Mouse (Mus musculus) frontal cortex, postnatal 10 days (tissue): ENCODE measurements around the gene Plxnb1.
A peak's percentile ranks its signal among the peaks of the same experiment; 100 is the strongest.

ENCODE experiments used
- DNase-seq, 2 experiments: peaks; one replicate each; pipeline ENCODE4 v3.0.0; 2022; ENCODE audit warnings: low spot score in 2 of 2, mixed read lengths in 1 of 2

The Plxnb1 gene

GRCm38 (mm10) chr9:109101933-109102445, 6.8 kb downstream of the Plxnb1 start:
- DNase-seq = no peak

DNA sequence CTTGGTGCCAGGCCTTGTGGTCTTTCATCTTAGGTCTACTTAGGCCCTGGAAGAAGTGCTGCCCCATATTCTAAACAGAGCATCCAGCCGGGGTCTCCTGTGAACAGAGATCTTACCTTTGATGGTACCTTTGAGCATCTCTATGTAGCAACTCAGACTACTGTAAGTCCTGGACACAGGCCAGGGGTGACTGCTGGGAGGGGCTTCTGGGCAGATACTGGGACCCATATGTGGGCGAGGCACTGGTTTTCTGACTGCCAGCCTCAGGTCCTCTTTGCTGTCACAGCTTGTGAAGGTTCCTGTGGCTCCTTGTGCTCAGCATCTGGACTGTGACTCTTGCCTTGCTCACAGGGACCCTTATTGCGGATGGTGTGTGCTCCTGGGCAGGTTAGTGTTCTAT, 7.4 kb downstream of the Plxnb1 start:
- no peak for DNase-seq

- DNase-seq = no peak
Measured at GRCm38 (mm10) chr9:109103250-109103649, 8.1 kb downstream of the Plxnb1 start.

DNA sequence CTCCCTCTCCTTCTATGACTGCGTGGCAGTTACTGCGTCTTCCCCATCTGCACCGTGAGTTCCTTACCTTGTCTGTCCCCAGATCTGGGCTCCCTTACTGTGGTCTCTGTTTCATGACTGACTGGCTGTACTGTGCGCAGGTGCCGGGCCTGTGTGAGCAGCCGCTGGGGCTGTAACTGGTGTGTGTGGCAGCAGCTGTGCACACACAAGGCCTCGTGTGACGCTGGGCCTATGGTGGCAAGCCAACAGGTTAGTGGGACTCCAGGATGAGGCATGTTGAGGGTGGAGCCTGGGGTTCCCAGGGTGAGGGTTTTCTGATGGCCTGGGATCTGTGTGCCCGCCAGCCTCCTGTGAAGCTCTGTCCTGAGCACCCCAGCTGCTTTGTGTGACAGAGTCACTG, 8.9 kb downstream of the Plxnb1 start:
- DNase-seq = no peak

DNA sequence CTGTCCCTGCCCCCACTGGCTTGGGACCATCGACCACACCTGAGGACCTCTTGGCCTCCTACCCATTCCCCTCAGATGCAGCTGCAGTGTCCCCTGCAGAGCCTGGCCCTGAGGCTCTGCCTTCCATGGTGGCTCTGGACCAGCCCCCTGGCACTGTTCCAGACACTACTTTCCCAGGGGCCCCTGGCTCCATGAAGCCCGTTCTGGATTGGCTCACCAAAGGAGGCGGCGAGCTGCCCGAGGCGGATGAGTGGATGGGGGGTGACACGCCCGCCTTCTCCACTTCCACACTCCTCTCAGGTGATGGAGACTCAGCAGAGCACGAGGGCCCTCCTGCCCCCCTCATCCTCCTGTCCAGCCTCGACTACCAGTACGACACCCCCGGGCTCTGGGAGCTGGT, 9.8 kb downstream of the Plxnb1 start:
- peak in 1 of 2 experiments; percentile 39 for DNase-seq

DNA sequence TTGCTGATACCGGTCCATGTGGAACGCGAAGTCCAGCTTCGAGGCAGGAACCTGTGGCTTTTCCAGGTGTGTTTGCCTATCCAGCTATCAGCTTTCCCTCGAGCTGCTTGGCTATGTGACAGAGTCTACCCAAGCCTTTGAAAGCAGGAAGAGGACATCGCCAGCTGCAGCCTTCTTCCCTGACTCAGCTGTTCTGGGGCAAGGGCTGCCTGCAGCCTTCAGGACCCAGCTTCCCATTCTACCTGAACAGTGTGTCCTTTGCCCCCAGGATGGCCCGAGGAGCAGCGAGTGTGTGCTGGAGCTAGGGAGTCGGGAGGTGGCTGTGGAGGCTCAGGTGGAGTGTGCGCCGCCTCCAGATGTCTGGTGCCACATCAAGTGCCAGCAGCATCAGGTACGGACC, 10.5 kb downstream of the Plxnb1 start:
- no peak for DNase-seq

- no peak for DNase-seq
Measured at GRCm38 (mm10) chr9:109107341-109107740, 12.2 kb downstream of the Plxnb1 start.

DNA sequence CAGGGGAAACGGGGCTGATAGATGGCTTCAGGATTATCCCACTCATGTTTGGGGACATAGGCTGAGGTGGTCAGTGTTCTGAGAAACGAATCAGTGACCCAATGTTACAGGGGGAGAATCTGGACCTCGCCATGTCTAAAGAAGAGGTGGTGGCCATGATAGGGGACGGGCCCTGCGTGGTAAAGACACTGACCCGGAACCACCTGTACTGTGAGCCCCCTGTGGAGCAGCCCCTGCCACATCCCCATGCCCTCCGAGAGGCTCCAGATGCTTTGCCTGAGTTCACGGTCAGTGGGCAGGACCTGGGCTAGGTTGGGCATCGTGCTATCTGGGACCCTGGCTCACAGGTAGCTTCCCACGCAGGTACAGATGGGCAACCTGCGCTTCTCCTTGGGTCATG, 15.1 kb downstream of the Plxnb1 start:
- DNase-seq = no peak

DNA sequence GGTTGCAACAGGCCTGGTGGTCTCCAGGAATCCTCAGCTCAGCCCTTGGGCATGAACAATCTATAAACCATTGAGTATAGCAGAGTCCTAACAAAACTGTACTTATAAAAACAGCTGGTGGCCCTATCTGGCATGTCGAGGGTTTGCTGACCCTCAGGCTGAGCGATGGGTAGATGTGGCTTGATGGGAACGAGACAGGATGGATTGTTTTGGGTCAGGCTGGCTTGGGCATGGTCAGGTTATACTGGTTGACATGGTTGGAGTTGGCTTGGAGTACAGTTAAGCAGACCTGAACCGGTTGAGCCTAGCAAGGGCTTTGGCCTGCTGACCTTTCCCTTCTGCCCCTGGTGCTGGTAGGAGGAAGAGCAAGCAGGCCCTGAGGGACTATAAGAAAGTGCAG, 15.9 kb downstream of the Plxnb1 start:
- no peak for DNase-seq

GRCm38 (mm10) chr9:109111591-109111990, 16.4 kb downstream of the Plxnb1 start:
- no peak for DNase-seq

- no peak for DNase-seq
Measured at GRCm38 (mm10) chr9:109113331-109113730, 18.1 kb downstream of the Plxnb1 start.

GRCm38 (mm10) chr9:109114276-109114675, 19.1 kb downstream of the Plxnb1 start:
- DNase-seq = no peak

DNA sequence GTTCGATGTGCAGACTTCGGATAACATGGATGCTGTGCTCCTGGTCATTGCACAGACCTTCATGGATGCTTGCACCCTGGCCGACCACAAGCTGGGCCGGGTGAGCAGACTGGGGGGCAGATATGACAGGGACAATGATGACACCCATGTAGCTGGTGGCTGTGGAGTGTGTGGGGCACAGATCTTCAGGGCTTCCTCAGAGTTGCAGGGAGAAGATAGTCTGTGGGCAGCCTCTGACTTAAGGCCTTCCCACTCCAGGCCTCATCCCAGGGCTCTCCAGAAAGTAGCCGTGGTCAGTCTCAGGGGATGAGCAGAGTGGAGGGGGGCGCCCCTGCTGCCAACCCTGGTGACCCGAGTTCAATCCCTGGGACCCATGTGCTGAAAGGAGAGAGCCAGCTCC, 19.7 kb downstream of the Plxnb1 start:
- DNase-seq = no peak

DNA sequence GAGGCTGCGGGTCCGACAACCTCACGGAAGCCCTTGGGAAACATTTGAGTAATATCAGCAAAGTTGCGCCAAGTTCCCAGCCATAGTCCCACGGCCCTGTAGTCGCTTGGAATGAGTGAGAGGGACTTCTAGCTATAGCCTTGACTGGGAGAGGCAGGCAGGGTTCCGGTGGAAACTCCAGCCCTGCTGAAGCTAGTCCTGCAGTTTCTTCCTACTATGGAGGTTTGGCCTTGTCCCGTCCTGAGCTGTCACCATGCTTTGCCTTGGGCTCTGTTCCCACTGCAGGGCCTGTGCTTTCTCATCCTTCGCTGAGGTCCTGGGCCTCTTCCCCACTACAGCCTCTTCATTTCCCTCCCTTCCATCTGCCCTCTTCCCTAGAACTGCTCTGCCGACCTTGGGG, 21.0 kb downstream of the Plxnb1 start:
- no peak for DNase-seq

GRCm38 (mm10) chr9:109118106-109118505, 22.9 kb downstream of the Plxnb1 start:
- DNase-seq = peak in 1 of 2 experiments; percentile 3

GRCm38 (mm10) chr9:109119571-109119970, 24.4 kb downstream of the Plxnb1 start:
- DNase-seq = no peak

DNA sequence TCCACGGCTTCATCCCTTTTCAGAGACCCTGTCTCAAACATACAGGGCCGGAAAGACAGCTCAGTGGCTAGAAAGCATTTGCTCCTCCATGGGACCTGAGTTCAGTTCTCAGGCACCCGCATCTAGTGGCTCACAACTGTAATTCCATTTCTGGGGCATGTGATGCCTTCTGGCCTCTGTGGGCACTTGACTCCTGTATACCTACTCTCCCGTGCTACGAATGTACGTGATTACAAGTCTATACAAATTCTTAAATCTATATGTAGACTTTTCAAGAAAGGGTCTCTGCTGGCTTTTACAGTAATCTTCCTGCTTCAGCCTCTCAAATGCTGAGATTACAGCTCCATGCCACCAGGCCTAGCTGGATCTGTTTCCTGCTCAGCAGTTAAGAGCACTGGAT, 25.8 kb downstream of the Plxnb1 start:
- DNase-seq = no peak

DNA sequence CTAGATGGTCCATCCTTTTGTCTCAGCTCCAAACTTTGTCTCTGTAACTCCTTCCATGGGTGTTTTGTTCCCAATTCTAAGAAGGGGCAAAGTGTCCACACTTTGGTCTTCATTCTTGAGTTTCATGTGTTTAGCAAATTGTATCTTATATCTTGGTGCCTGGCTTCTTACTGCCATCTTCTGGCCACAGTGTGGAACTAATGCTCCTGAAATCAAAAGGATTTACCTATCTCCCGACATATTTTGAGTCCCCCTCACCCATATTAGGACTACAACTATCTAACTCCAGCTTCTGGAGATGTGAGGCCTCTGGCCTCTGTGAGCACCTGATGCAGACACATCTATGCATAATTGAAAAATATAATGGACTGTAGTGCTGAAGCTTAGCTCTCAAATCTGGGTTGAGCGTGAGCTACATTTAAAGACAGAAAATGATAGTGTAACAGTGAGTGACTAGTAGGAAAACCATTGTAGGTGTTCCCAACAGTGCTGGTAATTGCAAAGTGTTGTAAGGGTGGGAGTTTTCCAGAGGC, 27.4 kb downstream of the Plxnb1 start:
- DNase-seq = no peak

DNA sequence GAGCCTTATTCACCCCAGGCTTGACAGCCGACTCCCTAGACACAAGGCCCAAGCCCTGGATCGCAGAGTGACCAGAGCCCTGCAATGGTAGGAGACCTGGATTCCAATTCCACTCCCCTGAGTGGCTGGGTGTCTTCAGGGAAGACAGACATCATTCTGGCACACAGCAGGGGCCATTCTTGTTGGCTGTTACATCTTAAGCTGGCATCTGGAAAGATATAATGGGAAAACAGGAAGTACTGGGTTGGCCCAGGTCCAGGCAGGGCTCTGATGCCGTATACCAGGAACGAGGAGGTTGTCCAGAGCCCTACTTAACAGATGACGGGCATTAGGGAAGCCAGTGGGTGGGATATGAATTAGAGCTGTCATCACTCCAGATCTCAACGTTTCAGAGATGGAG, 28.1 kb downstream of the Plxnb1 start:
- no peak for DNase-seq

GRCm38 (mm10) chr9:109124164-109124563, 29.0 kb downstream of the Plxnb1 start:
- DNase-seq = no peak

DNA sequence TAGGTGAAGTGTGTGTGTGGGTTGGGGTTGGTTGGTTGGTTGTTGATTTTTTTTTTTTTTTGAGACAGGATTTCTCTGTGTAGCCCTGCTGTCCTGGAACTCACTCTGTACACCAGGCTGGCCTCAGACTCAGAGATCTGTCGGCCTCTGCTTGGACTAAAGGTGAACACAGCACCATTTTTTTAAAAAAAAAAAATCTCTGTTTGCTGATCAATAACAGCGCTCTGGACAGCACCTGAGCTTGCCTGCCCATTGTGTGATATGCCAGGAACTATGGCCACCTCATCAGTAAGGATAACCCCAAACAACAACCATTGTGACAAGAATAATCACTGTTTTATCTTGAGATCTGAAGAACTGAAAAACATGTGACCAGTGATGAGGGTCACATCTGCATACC, 29.9 kb downstream of the Plxnb1 start:
- no peak for DNase-seq

- no peak for DNase-seq
Measured at GRCm38 (mm10) chr9:109125481-109125880, 30.3 kb downstream of the Plxnb1 start.

DNA sequence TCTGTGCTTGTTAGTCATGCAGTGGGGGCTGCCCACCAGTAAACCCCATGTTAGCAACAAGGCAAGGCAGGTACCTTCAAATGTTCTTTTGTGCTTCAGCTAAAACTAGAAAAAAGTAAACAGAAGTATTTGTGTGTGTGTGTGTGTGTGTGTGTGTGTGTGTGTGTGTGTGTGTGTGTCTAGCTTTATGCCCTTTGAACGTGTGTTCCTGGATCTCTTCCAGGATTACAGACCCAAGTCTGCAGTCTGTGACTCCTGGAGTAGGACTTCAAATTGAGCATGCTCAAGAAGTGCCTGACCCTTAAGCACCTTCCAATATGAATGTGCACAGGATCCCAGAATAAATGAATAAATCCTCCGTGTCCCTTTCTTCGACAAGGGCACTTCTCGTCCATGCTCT, 31.9 kb downstream of the Plxnb1 start:
- DNase-seq = no peak

DNA sequence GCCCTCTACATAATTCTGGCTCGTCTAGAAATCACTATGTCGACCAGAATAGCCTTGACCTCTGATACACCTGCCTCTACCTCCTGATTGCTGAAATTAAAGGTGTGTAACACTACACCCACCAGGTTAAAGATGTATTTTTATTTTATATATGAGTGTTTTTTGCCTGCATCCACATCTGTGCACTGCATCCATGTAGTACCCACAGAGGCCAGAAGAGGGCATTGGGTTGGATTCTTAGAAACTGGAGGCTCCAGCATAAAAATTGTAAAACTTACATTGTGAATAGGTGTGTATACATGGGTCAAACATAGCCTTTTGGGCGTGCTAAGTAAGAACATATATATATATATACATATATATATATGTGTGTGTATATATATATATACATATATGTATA, 33.0 kb downstream of the Plxnb1 start:
- no peak for DNase-seq
